Mouse (Mus musculus) spleen, postnatal 36 days (tissue): ENCODE measurements around the gene Magoh.

Experiments
- DNase-seq, 2 experiments: peaks; one replicate each; pipeline ENCODE4 v3.0.0; 2022; ENCODE audit warnings: low spot score in 2 of 2, mixed read lengths in 1 of 2

Gene Magoh

DNA sequence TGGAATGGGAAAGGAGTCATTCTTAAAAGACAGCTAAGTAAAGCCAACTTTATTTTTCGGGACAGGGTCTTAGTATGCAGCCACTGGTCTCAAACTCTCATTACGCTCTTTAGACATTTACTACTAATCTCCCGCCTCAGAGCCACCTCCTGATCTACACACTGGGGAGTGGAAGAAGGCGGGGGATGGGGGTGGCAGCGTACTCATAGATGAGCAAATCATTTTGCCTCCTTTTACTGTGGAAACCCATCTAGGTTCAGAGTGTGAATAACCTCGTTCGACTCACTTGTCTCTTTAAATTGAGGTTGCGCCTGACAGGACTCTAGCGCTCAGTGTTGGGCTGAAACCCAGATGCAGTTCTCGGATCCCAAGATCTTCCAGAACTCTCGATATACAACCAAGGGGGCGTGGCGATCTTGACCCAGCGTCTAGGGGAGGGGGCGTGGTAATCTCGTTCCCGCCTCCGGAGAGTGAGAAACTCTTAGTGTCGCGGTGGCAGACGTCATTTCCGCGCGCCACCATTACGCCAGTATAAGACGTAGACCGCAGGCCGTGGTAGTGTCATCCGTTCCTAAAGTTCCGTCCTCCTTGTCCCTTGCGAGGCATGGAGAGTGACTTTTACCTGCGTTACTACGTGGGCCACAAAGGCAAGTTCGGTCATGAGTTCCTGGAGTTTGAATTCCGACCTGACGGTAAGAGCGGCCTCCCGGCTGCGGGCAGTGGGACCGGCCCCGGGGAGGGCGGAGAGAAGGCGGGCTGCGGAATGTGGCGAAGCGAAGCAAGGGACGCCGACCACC is at the start of gene Magoh:
TSS of gene Magoh (plus strand) at position 502 of the 797 bp plus-strand sequence.
- DNase-seq: peak; percentile 92 to 95

DNA sequence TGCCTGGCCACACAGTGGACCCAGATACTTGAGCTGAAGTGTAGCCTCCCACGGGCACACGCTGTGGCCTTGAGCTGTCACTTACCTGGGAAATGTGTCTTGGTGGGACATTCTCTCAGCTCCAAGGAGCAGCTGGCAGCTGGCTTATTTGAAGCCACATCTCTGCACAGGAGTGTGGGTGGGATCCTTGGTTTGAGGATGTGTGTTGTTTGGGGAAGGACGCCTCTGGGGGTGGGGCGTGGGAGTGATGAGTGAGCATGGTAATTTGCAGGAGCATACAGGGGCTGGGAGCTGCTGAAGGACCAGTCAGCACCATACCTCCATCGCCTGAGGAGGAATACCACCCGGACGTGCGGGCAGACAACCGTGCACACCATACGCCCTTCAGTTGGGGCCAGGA is 49.4 kb upstream of the Magoh start:
- DNase-seq: no peak

DNA sequence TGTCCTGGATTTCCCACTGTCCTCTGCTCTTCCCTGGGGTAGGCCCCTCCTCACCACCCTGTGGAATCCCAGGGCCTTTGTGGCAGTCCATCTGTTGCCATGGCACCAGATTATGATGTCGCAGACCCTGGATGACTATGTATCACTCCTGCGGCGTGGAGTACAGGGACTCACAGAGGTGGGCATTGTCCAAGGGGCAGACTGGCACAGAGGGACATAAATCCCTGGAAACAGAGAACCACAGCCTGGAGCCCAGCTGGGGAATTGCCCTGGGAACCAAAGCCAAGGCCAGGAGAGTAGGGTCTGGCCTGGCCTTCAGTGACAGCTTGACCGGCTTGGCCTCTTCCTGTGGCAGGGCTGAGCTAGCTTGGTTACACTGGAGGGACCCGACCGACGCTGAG is 48.7 kb upstream of the Magoh start:
- no peak for DNase-seq

DNA sequence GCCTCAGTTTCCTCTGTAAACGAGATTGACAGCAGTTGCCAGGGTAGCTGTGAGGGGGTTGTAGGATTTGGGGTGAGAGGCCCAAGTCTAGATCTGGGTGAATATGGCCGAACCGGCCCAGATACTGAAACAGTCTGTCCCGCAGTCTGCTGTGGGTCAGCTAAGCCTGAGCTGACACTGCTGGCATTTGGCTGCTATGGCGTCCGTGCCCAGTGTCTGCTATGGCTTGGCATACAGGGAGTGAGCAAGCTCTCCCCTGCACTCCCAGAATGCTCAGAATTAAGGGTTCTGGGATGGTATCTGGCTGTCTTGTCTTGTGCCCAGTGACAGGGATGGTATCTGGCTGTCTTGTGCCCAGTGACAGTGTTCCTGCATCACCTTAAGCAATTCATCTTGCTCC is 47.9 kb upstream of the Magoh start:
- DNase-seq: no peak

DNA sequence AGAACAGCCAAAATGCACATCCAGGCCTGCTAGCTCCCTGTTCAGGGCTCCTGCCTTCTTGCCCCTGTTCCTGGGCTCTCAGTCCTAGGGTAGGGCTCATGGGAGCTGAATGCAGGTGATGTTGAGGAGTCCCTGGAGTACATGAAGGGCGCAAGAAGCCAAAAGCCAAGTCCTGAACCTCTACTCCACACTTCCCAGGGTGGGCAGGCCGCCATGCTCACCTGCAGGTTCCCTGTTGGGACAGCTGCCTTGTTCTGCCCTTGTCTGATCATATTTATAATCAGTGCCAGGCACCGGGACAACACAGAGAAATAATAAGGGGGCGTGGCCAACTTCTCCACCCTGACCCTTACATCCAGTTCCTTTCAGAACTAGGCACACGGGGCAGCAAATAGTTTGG is 46.0 kb upstream of the Magoh start:
- DNase-seq: no peak

DNA sequence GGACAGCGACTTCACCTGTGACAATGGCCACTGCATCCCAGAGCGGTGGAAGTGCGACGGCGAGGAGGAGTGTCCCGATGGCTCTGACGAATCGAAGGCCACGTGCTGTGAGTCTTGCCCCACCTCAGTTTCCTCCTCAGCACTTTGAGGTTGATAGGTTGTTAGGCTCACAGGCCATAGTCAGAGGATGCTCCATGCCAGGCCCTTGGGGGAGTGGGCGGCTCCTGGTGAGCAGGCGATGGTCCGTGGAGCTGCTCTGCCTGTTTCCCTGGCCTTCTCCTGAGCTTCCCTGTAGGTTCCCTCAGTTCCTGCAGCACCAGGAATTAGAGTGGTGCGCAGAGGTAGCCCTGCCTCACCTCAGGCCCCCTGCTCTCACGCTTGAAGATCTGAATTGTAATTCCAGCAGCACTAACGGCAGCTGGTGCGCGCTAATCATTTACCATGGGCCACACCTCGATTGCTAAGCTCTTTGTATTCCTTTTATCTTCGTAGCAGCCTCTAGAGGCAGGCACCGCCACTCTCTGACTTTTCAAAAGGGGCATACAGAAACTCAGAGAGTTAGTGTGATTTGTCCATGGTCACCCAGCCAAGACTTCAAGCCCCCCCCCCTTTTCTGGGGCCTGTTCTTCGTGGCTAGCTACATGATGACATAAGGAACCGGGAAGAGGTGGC is 44.8 kb upstream of the Magoh start:
- no peak for DNase-seq

DNA sequence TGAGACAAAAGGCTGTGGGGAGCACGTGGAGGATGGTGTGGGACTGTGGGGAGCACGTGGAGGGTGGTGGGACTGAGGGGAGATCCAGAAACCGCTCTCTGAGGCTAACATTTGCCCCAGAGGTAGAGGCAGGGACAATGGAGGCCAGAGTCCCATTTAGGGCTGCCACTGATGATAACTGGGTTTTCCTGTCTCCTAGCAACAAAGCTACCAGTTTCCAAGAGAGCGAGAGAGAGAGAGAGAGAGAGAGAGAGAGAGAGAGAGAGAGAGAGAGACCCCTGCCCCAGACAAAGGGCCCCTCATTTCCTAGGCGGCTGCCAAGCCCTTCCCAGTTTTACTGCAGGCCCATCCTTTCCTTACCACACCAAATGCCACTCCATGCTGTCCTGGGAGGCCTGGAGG is 44.0 kb upstream of the Magoh start:
- DNase-seq: no peak

DNA sequence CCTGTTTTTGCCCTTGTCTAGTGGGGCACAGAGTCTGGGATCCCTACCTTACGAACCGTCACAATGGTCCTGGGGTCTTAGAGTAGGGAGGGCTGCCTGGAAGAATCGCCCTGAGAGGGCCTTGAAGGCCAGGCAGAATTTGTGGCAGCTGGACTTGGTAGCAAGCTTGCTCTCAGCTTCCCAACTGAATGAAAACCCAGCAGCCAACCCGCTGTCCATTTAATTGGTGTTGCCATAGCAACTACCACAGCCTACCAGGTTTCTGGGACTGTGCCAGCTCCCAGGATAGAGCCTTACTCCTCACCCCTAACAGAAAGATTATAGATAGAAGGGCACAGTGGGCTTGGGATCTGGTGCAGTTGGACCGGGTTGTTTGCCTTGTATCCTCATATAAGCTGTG is 42.8 kb upstream of the Magoh start:
- no peak for DNase-seq

DNA sequence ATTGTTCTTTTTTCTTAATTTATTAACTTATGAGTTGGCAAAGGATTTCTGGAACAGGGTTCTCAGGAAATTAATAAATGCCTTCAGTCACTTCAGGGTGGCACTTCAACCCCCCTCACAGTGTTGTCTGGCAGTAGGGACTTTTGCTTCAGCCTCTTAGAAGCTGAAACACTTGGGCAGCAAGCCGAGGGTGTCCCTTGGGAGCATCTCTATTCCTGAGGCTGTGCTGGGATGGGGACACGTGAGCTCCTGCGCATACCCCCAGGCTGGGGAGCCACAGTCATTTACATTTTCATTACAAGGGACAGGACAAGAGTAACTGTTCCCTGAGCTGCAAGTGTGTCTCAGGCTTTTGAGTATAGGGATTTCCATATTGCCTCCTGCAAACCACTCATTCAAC is 41.6 kb upstream of the Magoh start:
- DNase-seq: no peak

DNA sequence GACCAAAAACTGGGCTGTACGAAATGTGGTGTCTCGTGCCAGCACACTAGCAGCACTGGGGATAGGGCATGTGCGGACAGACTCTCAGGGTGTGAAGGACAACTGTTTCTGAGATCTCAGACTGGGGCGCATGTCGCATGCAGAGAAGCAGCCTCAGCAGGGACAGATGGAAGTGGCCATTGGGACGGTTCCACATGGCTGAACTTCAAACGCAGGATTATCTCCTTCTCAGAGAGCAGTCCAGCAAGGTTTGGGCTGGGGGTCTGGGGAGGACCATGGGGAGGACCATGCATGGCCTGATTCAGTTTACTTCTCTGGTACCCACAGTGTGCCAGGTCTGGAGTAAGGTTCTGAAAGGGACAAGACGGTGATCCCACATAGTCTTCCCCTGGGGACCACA is 35.9 kb upstream of the Magoh start:
- no peak for DNase-seq

DNA sequence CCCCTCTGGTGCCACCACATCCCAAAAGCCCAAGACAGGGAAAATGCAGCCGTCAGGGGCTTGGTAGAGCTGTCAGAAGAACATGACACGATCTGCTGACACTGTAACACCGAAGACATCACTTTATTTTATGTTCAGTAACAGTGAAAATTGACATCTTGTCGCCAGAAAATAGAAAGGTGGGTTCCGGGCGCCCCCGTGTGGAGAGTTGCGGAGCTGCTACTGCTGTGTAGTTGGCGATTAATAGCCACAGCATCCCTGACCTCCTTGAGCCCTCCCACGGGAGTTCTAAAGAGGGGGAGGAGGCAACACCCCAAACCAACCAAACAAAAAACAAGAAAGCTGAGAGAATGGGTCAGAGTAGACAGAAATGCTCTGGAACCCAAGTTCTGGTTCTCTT is 34.6 kb upstream of the Magoh start:
- peak; percentile 32 to 41 for DNase-seq

DNA sequence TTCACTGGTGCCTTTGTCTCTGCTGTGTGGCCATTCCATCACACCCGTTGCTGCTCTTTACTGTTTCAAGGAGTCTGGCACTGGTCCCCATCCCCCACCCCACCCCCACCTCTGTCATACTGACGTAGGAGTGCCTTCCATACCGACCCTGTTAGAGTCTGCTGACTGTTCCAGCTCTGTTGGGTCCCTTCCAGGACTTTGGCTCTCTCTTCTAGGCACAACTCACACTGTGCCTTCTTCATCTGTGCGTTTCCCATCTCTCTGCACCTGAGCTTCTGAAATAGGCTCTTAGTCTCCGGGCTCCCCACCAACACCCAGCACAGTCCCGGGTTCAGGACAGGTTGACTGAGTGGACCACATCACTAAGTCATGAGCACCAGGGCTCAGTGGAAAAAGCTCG is 32.8 kb upstream of the Magoh start:
- DNase-seq: no peak

DNA sequence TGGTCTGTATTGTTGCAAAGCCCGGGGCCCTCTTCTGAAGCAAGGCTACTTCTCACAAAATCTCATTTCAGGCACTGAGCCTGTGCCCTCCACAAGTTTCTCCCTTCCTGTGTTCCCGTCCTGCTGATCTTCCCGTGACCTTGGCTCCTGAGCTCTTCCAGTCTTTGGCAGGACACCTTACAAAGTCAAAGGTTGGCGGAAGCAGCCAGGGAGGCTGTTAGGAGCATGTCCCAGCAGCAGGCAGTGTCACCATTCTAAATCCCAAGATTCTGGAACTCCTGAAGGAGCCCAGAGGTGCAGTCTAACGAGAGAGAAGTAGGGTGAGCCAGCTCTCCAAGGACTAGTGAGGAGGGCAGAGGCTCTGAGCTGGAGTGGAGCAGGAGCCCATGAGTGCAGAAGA is 31.0 kb upstream of the Magoh start:
- no peak for DNase-seq

DNA sequence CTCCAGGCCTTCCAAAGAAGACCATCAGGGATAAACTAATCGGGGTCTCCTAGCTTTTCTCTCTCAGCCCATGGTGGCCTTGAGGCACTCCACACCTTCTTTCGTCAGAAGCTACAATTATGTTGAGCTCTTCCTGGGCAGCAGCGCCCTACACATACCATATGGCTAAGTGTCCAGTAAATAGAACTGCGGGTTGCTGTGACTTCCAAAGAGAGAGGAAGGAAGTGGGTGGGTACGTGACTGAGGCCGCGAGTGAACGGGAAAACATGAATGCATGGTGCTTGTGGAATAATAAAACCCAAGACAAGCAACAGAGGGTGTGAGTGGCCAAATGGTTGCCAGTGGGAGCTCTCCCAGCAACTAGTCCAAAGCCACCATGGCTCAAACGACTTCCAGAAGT is 29.9 kb upstream of the Magoh start:
- no peak for DNase-seq

DNA sequence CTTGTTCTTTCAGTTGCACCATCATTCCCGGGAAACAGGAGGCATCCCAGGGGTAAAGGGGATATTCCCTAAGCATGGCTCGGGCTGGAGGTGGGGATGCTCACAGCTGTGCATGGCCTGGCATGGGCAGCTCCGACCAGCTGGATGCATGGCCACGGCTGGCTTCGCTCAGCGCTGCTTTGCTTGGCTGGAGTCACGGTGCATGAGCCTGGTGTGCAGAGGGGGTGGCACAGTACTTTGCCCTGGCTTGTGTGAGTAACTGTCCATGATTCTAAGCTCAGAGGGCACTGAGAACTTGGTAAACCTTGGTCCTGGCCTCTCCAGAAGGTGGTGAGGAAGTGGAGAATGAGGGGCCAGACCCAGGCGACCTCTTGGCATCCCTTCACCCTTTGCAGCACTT is 29.5 kb upstream of the Magoh start:
- DNase-seq: no peak

DNA sequence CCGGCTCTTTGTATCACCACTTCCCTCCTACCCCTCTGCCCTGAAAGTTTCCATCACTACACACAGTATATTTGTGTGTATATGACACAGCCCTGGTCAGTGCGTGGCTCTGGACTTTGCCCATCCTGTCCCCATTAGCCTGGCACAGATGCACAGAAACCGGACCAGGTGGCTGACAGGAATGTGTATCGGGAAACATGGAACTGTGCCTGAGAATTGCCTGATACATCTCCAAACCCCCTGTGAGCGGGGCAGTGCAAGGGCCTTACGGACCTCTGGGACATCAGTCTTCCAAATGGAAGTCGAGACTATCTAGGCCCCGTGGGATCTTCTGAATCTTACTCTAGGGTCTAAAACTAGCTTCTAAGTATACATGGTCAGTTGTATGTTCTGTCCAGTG is 26.2 kb upstream of the Magoh start:
- DNase-seq: no peak

DNA sequence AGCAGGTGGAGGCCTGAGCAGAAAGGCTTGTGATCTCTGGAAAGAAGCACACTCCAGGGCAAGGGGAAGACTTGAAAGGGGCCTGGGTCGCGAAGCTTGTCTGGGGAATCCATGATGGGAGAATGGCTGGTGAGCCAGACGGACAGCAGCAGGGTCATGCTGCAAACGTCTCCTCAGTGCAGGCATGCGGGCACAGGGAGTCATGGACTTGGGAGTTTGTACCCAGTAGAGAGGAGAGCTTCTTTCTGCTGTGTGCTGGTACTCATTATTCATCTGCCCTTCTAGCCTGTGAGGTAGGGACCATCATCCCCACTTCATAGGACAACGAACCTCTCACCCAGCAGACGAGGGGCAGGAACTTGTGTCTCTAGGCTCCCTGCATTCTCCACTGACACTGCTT is 25.7 kb upstream of the Magoh start:
- no peak for DNase-seq

DNA sequence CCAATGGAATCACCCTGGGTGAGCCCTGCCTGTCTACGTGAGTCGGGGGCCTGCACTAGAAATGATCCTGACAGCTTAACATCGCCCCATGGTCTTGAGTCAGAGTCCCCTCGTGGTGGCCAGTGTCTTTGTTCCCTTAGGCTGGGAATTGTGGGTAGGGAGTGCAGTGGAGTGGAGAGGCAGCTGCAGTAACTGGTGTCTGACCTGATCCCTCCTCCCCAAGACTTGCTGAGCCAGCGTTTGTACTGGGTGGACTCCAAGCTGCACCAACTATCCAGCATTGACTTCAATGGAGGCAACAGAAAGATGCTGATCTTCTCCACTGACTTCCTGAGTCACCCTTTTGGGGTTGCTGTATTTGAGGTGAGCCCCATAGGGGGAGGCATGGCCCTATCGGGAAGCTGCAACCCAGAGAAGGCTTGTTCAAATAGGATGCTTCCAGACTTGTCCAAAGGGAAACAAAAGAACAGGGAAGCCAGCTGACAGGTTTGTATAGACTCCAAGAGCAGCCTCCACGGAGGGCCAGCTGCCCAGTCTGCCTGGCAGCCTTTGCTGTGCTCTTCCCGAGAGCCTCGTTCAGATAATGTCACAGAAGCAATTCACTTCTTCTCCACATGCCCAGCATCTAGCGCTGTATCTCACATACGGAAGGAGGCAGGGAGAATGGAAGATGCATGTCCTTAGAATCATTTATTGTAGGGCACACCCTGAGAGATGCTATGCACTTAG is 22.4 kb upstream of the Magoh start:
- DNase-seq: no peak

DNA sequence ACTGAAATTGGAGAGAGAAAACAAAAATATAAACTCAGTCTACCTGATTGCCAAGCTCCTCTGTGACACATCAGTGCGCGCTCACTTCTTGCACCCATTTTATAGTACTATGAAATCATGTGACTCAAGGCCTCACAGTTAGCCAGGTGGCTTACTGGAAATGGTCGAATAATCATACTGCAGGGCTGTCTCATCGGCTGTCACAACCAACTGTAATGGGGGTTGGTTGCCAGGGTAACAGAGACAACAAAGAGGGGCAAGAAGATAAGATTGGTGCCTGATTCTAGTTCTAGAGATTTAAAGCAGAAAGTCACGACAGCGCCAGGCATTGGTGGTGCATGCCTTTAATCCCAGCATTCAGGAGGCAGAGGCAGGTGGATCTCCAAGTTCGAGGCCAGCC is 20.6 kb upstream of the Magoh start:
- no peak for DNase-seq

DNA sequence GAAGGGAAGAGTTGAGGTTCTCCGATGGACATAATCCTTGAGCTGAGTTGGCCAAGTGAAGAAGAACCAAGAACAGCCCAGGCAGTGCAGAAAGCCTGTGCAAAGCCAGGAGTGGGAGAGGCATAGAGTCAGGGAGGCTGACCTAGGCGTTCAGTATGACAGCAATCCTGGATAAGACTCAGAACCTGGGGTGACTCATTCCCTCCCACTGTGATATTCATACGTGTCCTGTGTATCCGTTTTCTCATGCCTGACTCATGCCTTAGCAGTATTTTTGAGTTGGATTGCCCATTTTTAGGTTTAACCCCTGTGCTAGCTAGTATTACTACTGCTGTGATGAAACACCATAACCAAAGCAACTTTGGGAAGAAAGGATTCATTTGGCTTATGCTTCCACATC is 14.7 kb upstream of the Magoh start:
- no peak for DNase-seq

DNA sequence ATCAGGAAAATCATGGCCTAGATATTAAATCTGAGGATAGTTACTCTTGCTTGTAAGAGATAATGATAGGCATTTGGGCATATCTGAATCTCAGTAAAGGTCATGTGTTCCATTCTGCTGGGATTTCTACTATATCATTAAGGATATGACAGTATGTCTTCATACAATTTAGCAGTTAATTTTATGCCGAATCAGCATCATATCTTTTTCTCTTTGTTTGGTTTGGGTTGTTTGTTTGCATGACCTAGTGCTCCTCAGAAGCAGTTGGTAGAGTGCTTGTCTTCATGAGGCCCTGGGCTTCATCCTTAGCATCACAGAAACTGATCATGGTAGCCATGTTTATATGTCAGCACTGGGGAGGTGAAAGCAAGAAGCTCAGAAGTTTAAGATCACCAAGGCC is 2.1 kb downstream of the Magoh start:
- no peak for DNase-seq

DNA sequence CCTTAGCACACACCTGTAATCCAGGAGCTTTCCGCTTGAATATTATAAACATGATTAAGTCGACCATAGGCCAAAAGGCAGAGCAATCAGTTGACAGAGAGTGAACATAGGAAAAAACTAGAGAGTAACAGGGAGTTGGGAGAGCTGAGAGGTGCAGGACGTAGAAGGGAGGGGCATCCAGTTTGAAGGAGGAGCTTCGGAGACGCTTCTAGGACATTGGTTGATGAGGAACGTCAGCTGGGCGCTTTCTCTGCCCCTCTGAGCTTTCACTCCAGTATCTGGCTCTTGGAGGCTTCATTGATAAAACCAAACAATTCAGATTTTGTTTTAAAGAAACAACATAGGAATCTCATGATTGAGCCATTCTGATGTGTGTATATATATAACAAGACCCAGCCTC is 6.8 kb downstream of the Magoh start:
- DNase-seq: no peak

DNA sequence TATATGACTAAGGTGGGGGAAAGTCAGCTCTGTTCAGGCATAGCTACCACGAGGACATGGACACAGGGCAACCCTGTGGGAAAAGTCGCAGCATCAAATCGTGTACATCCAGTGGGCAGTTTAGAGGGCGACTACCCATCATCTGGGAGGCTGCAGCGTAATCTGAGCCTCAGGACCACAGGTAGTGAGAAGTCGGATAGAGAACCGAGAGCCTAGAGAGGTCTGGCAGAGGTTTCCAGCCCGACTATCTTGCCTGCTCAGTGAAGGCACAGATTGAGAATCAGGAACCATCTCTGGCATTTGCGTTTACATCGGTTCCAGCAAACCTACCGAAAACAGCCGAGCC is 9.8 kb downstream of the Magoh start:
- peak; percentile 4 to 11 for DNase-seq
